In genomic region chr11:82032678-82033344, GRCm38 (mm10) we compare ENCODE assay signal across 7 mouse cellular contexts. TPM values are rescaled to one million over a fixed set of nuclear protein-coding genes. Genes with fewer than 3 reads are reported as not detected.
A peak's percentile ranks its signal among the peaks of the same experiment; 100 is the strongest.
DNase-seq lines count a peak whose midpoint lies in the region; ATAC-seq and TF ChIP-seq lines count a peak whose summit lies in the region.

No protein-coding gene starts in this region.

- H3K27me3 ChIP-seq in lung, postnatal 0 days (replicated peaks; ENCODE audit: insufficient read depth, low read length), result no peaks in the 10 kb centered on the region

- H3K9ac ChIP-seq in lung, postnatal 0 days (replicated peaks; ENCODE audit: low read depth), result no peak overlapping the region

- H3K4me3 ChIP-seq in lung, postnatal 0 days (ENCODE audit: low read depth, low read length), result no peak overlapping the region

- TF ChIP-seq CTCF in lung, postnatal 0 days (IDR thresholded peaks at IDR 0.05), result no peak

- 0 out of 2 replicates have a peak overlapping the region, but pooled peaks have one; percentile 6 for H3K27ac ChIP-seq in lung, postnatal 0 days (ENCODE audit: low read length)

- 0 out of 2 replicates have a peak, but pooled peaks have one; percentile 25 for TF ChIP-seq EP300 in lung, postnatal 0 days (IDR thresholded peaks at IDR 0.05)

- no peaks in the 10 kb centered on the region for H3K4me1 ChIP-seq in lung, postnatal 0 days (ENCODE audit: insufficient read depth, low read depth, low read length)

- H3K4me2 ChIP-seq in lung, postnatal 0 days (replicated peaks; ENCODE audit: low read depth, low read length), result no peak overlapping the region

- DNase-seq in 3T3-L1 (ENCODE audit: low read depth, low spot score), result peak; percentile 99
- DNase-seq in NIH3T3 (ENCODE audit: low read depth), result peak; percentile 97
- DNase-seq in heart, adult 18-20 months, result peak; percentile 87 to 93
- peak; percentile 37 for DNase-seq in kidney, adult 11 months
- peak; percentile 89 for DNase-seq in lung, postnatal 0 days (ENCODE audit: low spot score)
- DNase-seq in cerebellum, adult 11-12 months, result no peak

- H3K9me3 ChIP-seq in lung, postnatal 0 days (ENCODE audit: low read length), result no peaks in the 10 kb centered on the region

- ATAC-seq in lung, postnatal 0 days, result peak; percentile 77
- ATAC-seq in inflammation-experienced regulatory T-cells, adult 6 months, result no peak

- WGBS in lung, postnatal 0 days, result 17% methylated on average over 8 of the region's 8 CpGs

- no peaks in the 10 kb centered on the region for H3K36me3 ChIP-seq in lung, postnatal 0 days (ENCODE audit: insufficient read depth, low read length)

RNA-seq across cellular contexts. Expression of gene Ccl2, which starts 2.6 kb away (rescaled TPM):
- 1 to 10 TPM in 1 of 2 experiments, under 1 TPM in 1; 0.49 to 1.1 TPM for total RNA-seq in heart, adult 18-20 months (2021)
- polyA plus RNA-seq in lung, postnatal 0 days (2015; fragmentation: Nextera tagmentation; extraction: Ambion mirVana), result 3.4 and 12.1 TPM in 2 replicates
- polyA plus RNA-seq in inflammation-experienced regulatory T-cells, adult 6 months (2017; shearing (Covaris generic)), result not detected

RNA-seq across cellular contexts. Expression of gene Gm17268, which starts 5.6 kb away (rescaled TPM):
- not detected for total RNA-seq in heart, adult 18-20 months (2021)
- not detected in 2 replicates for polyA plus RNA-seq in lung, postnatal 0 days (2015; fragmentation: Nextera tagmentation; extraction: Ambion mirVana)
- not detected for polyA plus RNA-seq in inflammation-experienced regulatory T-cells, adult 6 months (2017; shearing (Covaris generic))

RNA-seq across cellular contexts. Expression of gene Ccl7, which starts 12.7 kb away (rescaled TPM):
- total RNA-seq in heart, adult 18-20 months (2021), result under 1 TPM in 1 of 2 experiments, not detected in 1; 0.45 TPM
- polyA plus RNA-seq in lung, postnatal 0 days (2015; fragmentation: Nextera tagmentation; extraction: Ambion mirVana), result 3.4 and 8.1 TPM in 2 replicates
- not detected for polyA plus RNA-seq in inflammation-experienced regulatory T-cells, adult 6 months (2017; shearing (Covaris generic))

RNA-seq across cellular contexts. Expression of gene Ccl11, which starts 24.8 kb away (rescaled TPM):
- total RNA-seq in heart, adult 18-20 months (2021), result 1 to 10 TPM; 3.8 to 4.1 TPM
- polyA plus RNA-seq in lung, postnatal 0 days (2015; fragmentation: Nextera tagmentation; extraction: Ambion mirVana), result 26.6 and 31.3 TPM in 2 replicates
- not detected for polyA plus RNA-seq in inflammation-experienced regulatory T-cells, adult 6 months (2017; shearing (Covaris generic))
